Mouse (Mus musculus) lung, postnatal 25 days (tissue): ENCODE data around the gene Ptprm.

Experiments used
- DNase-seq: peaks from one replicate; pipeline ENCODE4 v3.0.0; 2022; ENCODE audit warnings: low spot score

Ptprm gene

DNA sequence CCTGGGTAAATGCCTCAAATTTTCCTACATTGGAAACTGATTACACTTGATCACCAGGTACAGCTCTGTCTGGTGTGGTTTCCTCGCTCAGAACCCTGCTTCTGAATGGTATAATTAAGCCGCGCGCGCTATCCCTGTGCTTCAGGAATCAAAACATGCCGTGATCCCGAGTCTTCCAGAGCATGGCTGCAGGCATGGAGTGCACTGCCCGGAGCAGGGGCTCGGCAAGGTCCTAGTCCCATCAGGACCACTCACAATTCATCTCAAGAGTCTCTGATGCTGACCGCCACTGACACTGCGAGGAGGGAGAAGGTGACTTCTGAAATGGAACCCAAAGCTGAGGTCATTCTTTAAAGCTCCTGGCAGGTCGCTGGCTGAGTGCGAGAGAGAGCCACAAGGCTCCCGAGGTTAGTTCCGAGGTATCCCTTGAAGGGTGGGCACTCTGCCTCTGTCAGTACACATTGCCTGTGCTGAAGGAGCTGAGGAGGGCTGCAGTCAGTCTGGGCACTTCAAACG lies 682.5 kb downstream of the Ptprm start:
- DNase-seq = no peak

- DNase-seq = no peak
Observed at GRCm38 (mm10) chr17:66671287-66671686, 683.0 kb downstream of the Ptprm start.

DNA sequence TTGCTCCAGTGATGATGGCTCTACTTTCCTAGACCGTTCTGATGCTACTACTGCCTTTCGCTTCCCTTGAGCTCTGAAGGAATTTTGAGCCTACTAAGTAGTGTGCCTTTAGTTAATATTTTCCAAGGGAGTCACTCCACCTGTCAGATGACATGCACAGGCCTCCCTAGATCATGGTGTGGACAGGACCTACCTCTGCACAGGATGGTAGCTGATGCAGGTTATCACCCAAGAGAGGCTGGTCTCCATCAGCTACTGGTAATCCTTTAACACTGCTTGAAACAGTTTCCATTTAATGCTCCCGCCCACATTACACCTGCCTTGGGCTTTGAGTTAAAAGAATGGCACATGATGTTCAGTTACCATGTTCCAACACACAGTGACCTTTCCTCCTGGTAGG lies 688.5 kb downstream of the Ptprm start:
- no peak for DNase-seq

GRCm38 (mm10) chr17:66665201-66665756 lies 689.0 kb downstream of the Ptprm start:
- no peak for DNase-seq

- DNase-seq = no peak
Observed at GRCm38 (mm10) chr17:66664796-66665195, 689.5 kb downstream of the Ptprm start.

DNA sequence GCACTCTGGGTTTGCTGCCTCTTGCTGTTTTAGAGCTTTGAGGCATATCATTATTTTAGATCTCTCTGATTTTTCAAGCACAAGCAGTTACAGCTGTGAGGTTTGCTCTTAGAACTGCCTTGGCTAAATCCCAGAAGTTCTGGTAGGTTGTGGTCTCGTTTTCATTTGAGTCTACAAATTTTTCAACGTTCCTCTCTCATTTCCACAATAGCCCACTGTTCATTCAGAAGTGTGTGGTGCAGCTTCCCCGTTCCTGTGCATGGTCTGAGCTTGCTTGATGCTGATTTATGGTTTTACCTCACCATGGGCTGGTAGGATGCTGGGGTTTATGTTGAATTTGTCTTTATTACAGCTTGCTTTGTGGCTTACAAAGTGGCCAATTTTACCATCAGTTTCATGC lies 695.0 kb downstream of the Ptprm start:
- no peak for DNase-seq

DNA sequence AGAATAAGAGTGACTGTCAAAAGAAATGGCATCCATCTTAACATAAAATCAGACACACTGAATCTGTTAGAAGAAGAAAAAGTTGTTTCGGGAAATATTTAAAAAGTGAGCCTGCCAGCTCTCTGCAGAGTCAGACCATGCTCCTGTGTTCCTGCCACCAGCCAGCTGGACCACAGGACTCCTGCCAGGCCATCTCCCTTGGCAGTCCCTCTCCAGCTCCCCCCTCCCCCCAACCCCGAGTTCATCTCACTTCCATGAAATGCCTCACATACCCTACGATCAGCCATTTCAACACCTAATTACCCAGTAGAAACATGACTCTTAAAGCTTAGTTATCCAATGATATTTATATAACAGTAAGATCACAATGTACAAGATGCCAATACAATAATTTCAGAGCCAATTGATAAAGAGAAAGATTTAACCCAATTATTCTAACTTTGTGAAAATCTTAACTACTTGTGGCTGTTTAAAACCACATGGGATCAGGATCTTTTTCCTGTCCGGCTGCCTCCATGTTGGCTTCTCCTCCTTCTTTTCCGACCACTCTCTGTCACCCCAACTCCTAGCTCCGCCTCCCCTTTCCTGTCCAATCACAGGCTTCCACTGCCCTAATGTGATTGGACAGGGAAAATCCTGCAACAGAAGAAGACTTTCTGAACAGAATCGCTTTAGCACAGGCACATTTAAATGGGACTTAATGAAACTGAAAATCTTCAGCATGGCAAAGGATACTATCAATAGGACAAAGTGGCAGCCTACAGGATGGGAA lies 716.1 kb downstream of the Ptprm start:
- DNase-seq = peak; percentile 11

DNA sequence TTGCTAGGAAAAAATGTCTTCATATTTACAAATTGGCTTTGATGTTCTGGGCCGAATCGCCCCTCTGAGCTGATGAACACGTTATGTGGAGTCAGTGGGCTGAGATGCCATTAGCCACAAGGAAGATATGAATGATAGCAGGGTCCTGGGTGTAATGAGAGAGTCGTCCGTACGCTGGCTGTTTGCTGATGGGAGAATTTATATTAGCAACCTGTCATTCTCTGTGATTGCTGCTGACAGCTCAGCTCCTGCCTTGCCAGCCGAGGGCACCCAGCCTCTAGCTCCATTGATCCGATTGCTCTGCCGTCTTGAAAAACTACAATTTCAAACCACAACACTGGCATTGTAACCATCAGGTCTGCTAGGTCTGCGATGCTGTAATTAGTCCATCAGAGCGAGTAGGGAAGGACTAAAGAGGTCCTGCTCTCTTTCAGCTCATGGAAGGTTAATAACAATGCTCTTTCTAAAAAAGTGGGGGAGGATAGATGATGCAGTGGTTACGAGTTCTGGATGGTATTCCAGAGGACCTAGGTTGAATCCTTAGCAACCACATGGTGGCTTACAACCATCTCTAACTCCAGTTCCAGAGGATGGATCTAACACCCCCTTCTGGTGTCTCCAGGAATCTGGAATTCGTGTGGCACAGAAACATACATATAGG lies 734.1 kb downstream of the Ptprm start:
- no peak for DNase-seq

DNA sequence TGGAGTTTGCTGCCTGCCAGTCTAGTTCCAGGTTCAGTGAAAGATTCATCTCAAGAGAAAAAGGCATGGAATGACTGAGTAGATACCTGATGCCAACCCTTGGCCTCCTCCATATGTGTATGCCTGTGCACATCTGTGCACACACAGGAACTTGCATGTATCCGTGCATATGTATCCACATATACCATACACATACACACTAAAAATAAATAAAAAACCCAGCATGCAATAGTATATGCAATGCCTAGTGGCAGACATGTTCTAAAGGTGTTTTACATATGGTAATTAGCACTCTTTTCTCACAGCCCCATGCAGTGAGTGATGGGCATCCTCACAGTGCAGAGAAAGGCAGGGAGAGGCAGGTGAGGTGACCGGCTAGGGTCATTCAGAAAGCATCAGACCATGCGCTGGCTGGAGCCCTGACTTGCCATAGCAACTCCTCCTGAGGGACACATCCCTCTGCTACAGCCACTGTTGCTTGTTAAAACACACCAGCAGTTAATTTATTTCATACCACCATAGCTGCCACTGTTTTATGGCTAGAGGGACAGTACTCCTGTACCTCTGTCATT lies 734.9 kb downstream of the Ptprm start:
- DNase-seq = no peak
